Mouse (Mus musculus): ENCODE data around the gene Dip2c. TPM values are rescaled to one million over a fixed set of nuclear protein-coding genes. Genes with fewer than 3 reads are reported as not detected.

Gene Dip2c
- polyA plus RNA-seq (2015; fragmentation: Nextera tagmentation; extraction: Ambion mirVana) = 12.9 and 13.8 TPM in 2 replicates

DNA sequence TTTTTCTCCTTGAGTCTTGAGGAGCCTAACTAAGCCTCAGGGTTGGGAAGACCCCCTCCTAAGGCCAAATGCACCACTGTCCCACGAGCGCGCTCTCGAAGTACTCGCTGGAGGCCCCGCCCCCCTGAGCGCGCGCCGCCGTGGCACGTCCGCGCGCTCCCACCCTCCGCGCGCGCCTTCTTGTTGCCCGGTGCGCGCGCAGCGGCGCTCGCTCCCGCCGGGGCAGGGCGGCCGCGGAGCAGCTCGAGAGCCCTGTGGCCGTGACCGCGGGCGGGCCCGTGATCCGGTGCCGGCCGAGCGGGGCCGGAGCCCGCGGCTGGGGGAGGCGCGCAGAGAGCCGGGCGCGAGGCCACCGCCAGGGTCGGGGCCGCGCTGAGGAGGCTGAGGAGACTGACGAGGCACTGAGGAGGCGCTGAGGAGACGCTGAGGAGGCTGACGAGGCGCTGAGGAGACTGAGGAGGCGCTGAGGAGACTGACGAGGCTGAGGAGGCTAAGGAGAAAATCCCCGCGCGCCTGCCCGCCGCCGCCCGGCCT is at the start of gene Dip2c:
TSS of gene Dip2c (plus strand) at position 207 of the 534 bp plus-strand sequence.
- Histone ChIP-seq H3K27me3 (ENCODE audit: control insufficient read depth, insufficient read depth, low read depth, low read length) (no peaks in the 10 kb centered on the region), H3K9ac (ENCODE audit: low read depth, low read length) (peak within 1 kb of the TSS; percentile 99), H3K27ac (ENCODE audit: low read length) (peak within 1 kb of the TSS; percentile 98), H3K9me3 (replicated peaks; ENCODE audit: control insufficient read depth, low read length, poor library complexity, severe bottlenecking) (no peaks in the 10 kb centered on the region), H3K4me3 (ENCODE audit: low read depth, low read length) (peak within 1 kb of the TSS; percentile 97), H3K4me2 (ENCODE audit: low read length) (peak within 1 kb of the TSS; percentile 74), H3K36me3 (ENCODE audit: control insufficient read depth, insufficient read depth, low read length) (no peaks in the 10 kb centered on the region), H3K4me1 (ENCODE audit: control insufficient read depth, insufficient read depth, low read length) (peaks cover 24% of the 10 kb centered on the region)
- peak; percentile 93 for ATAC-seq
- under 1% methylated on average over 58 of the region's 67 CpGs for WGBS

DNA sequence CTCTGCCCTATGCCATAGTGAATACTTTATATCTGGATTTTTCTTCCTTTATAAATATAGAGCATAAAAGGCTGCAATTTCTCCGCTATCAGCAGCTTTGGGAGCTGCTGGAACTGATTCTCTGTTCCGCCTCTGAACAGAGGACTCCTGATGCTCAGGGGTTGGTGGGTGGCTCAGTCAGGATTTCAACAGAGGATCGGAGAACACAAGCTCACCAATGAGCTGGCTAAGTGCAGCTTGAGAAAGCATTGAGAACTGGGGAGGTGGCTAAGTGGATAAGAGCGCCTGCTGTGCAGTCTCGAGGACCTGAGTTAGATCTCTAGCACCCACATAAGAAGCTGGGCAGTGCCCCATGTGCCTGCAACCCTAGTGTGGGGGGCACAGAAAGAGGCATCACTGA is 49.2 kb upstream of the Dip2c start:
- H3K27ac ChIP-seq (ENCODE audit: low read length) = no peak overlapping the region
- no peak for ATAC-seq
- H3K27me3 ChIP-seq (ENCODE audit: control insufficient read depth, insufficient read depth, low read depth, low read length) = no peaks in the 10 kb centered on the region
- H3K4me3 ChIP-seq (ENCODE audit: low read depth, low read length) = no peak overlapping the region
- no peaks in the 10 kb centered on the region for H3K4me1 ChIP-seq (ENCODE audit: control insufficient read depth, insufficient read depth, low read length)
- 59% methylated on average over 5 of the region's 5 CpGs for WGBS
- no peaks in the 10 kb centered on the region for H3K36me3 ChIP-seq (ENCODE audit: control insufficient read depth, insufficient read depth, low read length)
- H3K9me3 ChIP-seq (replicated peaks; ENCODE audit: control insufficient read depth, low read length, poor library complexity, severe bottlenecking) = no peaks in the 10 kb centered on the region
- H3K9ac ChIP-seq (ENCODE audit: low read depth, low read length) = no peak overlapping the region
- H3K4me2 ChIP-seq (ENCODE audit: low read length) = no peak overlapping the region

DNA sequence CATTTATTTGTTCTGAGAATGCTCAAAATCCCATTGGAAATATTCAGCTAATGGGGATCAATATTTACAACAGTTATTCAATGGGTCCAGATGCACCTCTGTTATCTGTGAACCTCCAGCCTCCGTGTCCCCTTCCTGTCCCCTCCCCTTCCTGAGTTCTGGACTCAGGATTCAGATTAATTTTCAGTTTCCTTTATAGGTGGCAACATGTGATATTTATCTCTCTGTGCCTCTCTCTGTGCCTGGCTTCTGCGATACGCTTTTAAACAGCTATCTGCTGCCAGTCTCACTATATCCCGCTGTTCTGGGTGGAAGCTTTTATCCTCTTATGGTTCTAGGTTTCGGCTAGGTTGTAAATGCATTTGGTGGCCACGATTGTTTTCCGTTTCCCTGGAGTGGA is 38.8 kb upstream of the Dip2c start:
- H3K27ac ChIP-seq (ENCODE audit: low read length) = no peak overlapping the region
- H3K4me3 ChIP-seq (ENCODE audit: low read depth, low read length) = no peak overlapping the region
- no peaks in the 10 kb centered on the region for H3K36me3 ChIP-seq (ENCODE audit: control insufficient read depth, insufficient read depth, low read length)
- no peak overlapping the region for H3K9ac ChIP-seq (ENCODE audit: low read depth, low read length)
- H3K9me3 ChIP-seq (replicated peaks; ENCODE audit: control insufficient read depth, low read length, poor library complexity, severe bottlenecking) = no peaks in the 10 kb centered on the region
- no peak for ATAC-seq
- WGBS = 89% methylated on average over 7 of the region's 7 CpGs
- no peak overlapping the region for H3K4me2 ChIP-seq (ENCODE audit: low read length)
- no peaks in the 10 kb centered on the region for H3K4me1 ChIP-seq (ENCODE audit: control insufficient read depth, insufficient read depth, low read length)
- H3K27me3 ChIP-seq (ENCODE audit: control insufficient read depth, insufficient read depth, low read depth, low read length) = no peaks in the 10 kb centered on the region

DNA sequence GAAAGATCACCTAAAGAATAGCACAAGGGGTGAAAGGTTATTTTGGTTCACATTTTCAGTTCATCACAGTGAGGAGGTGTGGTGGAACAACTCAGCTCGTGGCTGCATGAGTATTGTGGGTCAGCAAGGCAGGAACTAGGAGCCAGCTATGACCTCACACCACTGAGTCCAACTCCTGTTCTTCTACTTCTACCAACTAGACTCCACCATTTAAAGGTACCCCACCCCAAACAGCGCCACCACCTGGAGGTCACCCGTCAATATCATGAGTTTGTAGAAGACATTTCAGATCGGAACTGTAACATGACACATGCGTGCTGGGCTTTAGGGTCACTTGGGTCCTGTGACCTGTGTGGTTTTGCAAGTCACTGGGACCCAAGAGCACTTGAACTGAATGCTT is 37.2 kb upstream of the Dip2c start:
- Histone ChIP-seq H3K4me1 (ENCODE audit: control insufficient read depth, insufficient read depth, low read length) (no peaks in the 10 kb centered on the region), H3K36me3 (ENCODE audit: control insufficient read depth, insufficient read depth, low read length) (no peaks in the 10 kb centered on the region), H3K4me3 (ENCODE audit: low read depth, low read length) (no peak overlapping the region), H3K9me3 (replicated peaks; ENCODE audit: control insufficient read depth, low read length, poor library complexity, severe bottlenecking) (no peaks in the 10 kb centered on the region), H3K27ac (ENCODE audit: low read length) (no peak overlapping the region), H3K27me3 (ENCODE audit: control insufficient read depth, insufficient read depth, low read depth, low read length) (no peaks in the 10 kb centered on the region), H3K4me2 (ENCODE audit: low read length) (no peak overlapping the region), H3K9ac (ENCODE audit: low read depth, low read length) (no peak overlapping the region)
- no peak for ATAC-seq
- WGBS = 87% methylated on average over 5 of the region's 5 CpGs

GRCm38 (mm10) chr13:9239631-9240236 is 36.6 kb upstream of the Dip2c start:
- no peak overlapping the region for H3K27ac ChIP-seq (ENCODE audit: low read length)
- no peak for ATAC-seq
- H3K9me3 ChIP-seq (replicated peaks; ENCODE audit: control insufficient read depth, low read length, poor library complexity, severe bottlenecking) = no peaks in the 10 kb centered on the region

GRCm38 (mm10) chr13:9261748-9262147 is 14.6 kb upstream of the Dip2c start:
- no peaks in the 10 kb centered on the region for H3K4me1 ChIP-seq (ENCODE audit: control insufficient read depth, insufficient read depth, low read length)
- no peaks in the 10 kb centered on the region for H3K27me3 ChIP-seq (ENCODE audit: control insufficient read depth, insufficient read depth, low read depth, low read length)
- H3K4me3 ChIP-seq (ENCODE audit: low read depth, low read length) = no peak overlapping the region
- no peaks in the 10 kb centered on the region for H3K9me3 ChIP-seq (replicated peaks; ENCODE audit: control insufficient read depth, low read length, poor library complexity, severe bottlenecking)
- no peak overlapping the region for H3K27ac ChIP-seq (ENCODE audit: low read length)
- 77% methylated on average over 4 of the region's 4 CpGs for WGBS
- H3K9ac ChIP-seq (ENCODE audit: low read depth, low read length) = no peak overlapping the region
- ATAC-seq = no peak
- H3K4me2 ChIP-seq (ENCODE audit: low read length) = no peak overlapping the region
- no peaks in the 10 kb centered on the region for H3K36me3 ChIP-seq (ENCODE audit: control insufficient read depth, insufficient read depth, low read length)

More at GRCm38 (mm10) chr13:9239631-9240236, 36.6 kb upstream of the Dip2c start:
- Histone ChIP-seq H3K4me2 (ENCODE audit: low read length) (no peak overlapping the region), H3K36me3 (ENCODE audit: control insufficient read depth, insufficient read depth, low read length) (no peaks in the 10 kb centered on the region), H3K27me3 (ENCODE audit: control insufficient read depth, insufficient read depth, low read depth, low read length) (no peaks in the 10 kb centered on the region), H3K9ac (ENCODE audit: low read depth, low read length) (no peak overlapping the region), H3K4me3 (ENCODE audit: low read depth, low read length) (no peak overlapping the region), H3K4me1 (ENCODE audit: control insufficient read depth, insufficient read depth, low read length) (no peaks in the 10 kb centered on the region)
- 88% methylated on average over 12 of the region's 12 CpGs for WGBS

- no peak overlapping the region for H3K4me3 ChIP-seq (ENCODE audit: low read depth, low read length)
- H3K9me3 ChIP-seq (replicated peaks; ENCODE audit: control insufficient read depth, low read length, poor library complexity, severe bottlenecking) = no peaks in the 10 kb centered on the region
- H3K9ac ChIP-seq (ENCODE audit: low read depth, low read length) = no peak overlapping the region
- no peaks in the 10 kb centered on the region for H3K4me1 ChIP-seq (ENCODE audit: control insufficient read depth, insufficient read depth, low read length)
- H3K27me3 ChIP-seq (ENCODE audit: control insufficient read depth, insufficient read depth, low read depth, low read length) = no peaks in the 10 kb centered on the region
- H3K27ac ChIP-seq (ENCODE audit: low read length) = no peak overlapping the region
- no peak for ATAC-seq
- no peak overlapping the region for H3K4me2 ChIP-seq (ENCODE audit: low read length)
- no peaks in the 10 kb centered on the region for H3K36me3 ChIP-seq (ENCODE audit: control insufficient read depth, insufficient read depth, low read length)
- 91% methylated on average over 5 of the region's 5 CpGs for WGBS
These were observed 10.8 kb upstream of the Dip2c start for GRCm38 (mm10) chr13:9265516-9265915.

- under 1% methylated on average over 45 of the region's 75 CpGs for WGBS
These were observed 710 bp downstream of the Dip2c start for GRCm38 (mm10) chr13:9276856-9277620.

DNA sequence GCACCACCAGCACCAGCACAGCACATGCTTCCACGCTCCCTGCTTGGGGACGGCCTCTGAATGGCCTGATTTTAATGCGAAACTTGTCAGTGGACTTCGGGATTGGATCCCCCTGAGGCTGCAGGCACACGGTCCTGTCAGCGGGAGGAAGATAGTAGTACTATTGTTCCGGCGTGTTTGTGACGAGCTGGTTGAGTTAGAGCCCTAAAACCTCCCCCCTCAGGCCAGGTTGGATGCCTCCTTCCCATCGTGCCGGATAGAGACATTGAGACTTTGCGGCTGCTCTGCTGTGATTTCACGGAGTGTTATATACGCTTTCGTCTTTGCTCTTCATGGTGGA is 1.3 kb downstream of the Dip2c start:
- Histone ChIP-seq H3K36me3 (ENCODE audit: control insufficient read depth, insufficient read depth, low read length) (no peaks in the 10 kb centered on the region), H3K27ac (ENCODE audit: low read length) (peak overlapping the region; percentile 98), H3K4me2 (ENCODE audit: low read length) (peak overlapping the region; percentile 74), H3K4me3 (ENCODE audit: low read depth, low read length) (peak overlapping the region; percentile 97), H3K9ac (ENCODE audit: low read depth, low read length) (peak overlapping the region; percentile 99), H3K4me1 (ENCODE audit: control insufficient read depth, insufficient read depth, low read length) (peaks cover 28% of the 10 kb centered on the region), H3K9me3 (replicated peaks; ENCODE audit: control insufficient read depth, low read length, poor library complexity, severe bottlenecking) (no peaks in the 10 kb centered on the region), H3K27me3 (ENCODE audit: control insufficient read depth, insufficient read depth, low read depth, low read length) (no peaks in the 10 kb centered on the region)
- WGBS = 1% methylated on average over 15 of the region's 15 CpGs
- ATAC-seq = peak; percentile 2

More at GRCm38 (mm10) chr13:9276856-9277620, 710 bp downstream of the Dip2c start:
- ATAC-seq = peak; percentile 78
- H3K36me3 ChIP-seq (ENCODE audit: control insufficient read depth, insufficient read depth, low read length) = no peaks in the 10 kb centered on the region
- peak overlapping the region; percentile 97 for H3K4me3 ChIP-seq (ENCODE audit: low read depth, low read length)
- peak overlapping the region; percentile 74 for H3K4me2 ChIP-seq (ENCODE audit: low read length)
- peak overlapping the region; percentile 99 for H3K9ac ChIP-seq (ENCODE audit: low read depth, low read length)
- no peaks in the 10 kb centered on the region for H3K27me3 ChIP-seq (ENCODE audit: control insufficient read depth, insufficient read depth, low read depth, low read length)
- peaks cover 28% of the 10 kb centered on the region for H3K4me1 ChIP-seq (ENCODE audit: control insufficient read depth, insufficient read depth, low read length)
- no peaks in the 10 kb centered on the region for H3K9me3 ChIP-seq (replicated peaks; ENCODE audit: control insufficient read depth, low read length, poor library complexity, severe bottlenecking)
- H3K27ac ChIP-seq (ENCODE audit: low read length) = peak overlapping the region; percentile 98
